Mouse (Mus musculus) left cerebral cortex, adult 2 months (tissue): ENCODE measurements around the gene Tenm4. TPM values are rescaled to one million over a fixed set of nuclear protein-coding genes. Genes with fewer than 3 reads are reported as not detected.

Source experiments
- DNase-seq, 2 experiments: peaks; one replicate each; pipeline ENCODE4 v3.0.0; 2021 to 2022; ENCODE audit warnings: low spot score in 2 of 2, mixed read lengths in 1 of 2; ENCODE audit errors: extremely low spot score in 1 of 2
- H3K27ac ChIP-seq: fragments of 200-600 bp; 2 replicates; pipeline ENCODE4 v1.8.1; 2022
- H3K4me3 ChIP-seq: fragments of 200-600 bp; 2 replicates; pipeline ENCODE4 v1.8.1; 2022
- CTCF ChIP-seq: fragments of 200-600 bp; IDR thresholded peaks from 2 replicates; pipeline ENCODE4 v1.8.1; 2022; ENCODE audit warnings: antibody characterized with exemption, mild to moderate bottlenecking, moderate library complexity
- intact Hi-C: fragments of 180-260 bp; cut with DNase I; formaldehyde crosslinking; loops from one replicate; pipeline ENCODE4 v1.15.1; 2025
- total RNA-seq, 2 experiments: library from RNA; stranded (reverse); gene quantifications; 2 replicates each; pipeline ENCODE4 v1.2.3; 2021

Tenm4 gene
- total RNA-seq, 2 experiments from 2014 or later, result 158 to 160 TPM

DNA sequence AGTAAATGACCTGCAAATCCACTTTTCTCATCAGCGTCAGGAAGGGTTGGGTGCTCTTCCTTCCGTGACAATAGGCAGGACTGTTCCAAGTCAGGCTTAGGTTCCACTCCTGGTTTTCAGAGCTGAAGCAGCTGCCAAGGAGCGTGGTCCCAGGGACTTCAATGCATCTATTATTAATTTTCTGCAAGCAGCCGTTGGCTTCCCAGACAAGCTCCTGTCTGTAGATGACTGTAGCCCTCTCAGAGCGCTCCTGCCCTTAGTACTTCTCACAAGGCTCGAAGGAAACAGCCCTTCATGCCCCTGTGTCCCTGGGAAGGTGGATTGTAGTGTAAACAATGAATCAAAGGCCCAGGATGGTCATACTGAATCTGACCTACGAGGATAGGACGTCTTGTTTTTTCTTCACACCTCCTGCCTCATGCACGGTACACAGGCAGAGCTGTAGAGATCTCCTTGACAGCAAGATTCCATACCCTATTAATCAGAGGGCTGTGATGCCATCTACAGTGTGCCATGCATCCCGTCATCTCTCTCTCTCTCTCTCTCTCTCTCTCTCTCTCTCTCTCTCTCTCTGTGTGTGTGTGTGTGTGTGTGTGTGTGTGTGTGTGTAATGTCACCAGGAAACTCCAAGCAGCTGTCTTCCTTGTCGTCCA is 331.4 kb downstream of the Tenm4 start:
- DNase-seq, result no peak
- Histone ChIP-seq H3K27ac (no peak overlapping the region), H3K4me3 (no peak overlapping the region)
- intact Hi-C loops, result no loop called here
- TF ChIP-seq CTCF, result no peak

DNA sequence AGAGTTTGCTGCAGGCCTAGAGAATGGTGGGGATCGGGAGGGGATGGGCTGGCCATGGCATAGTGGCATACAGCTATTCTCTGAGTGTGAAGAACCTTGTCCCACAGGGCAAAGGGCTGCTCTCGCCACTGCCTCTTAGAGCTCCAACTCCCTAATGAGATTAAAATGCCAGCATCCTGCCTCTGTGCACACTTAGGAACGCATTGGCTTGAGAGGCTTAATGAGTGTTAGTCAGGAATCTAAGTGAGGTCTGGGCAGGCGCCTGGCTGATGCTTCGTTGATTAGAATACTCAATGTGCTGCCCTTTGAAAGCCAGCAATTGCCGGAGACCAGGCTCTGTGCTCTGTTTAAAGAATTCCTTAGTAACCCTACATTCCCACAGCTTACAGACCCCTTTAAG is 334.5 kb downstream of the Tenm4 start:
- DNase-seq, result no peak
- intact Hi-C loops, result no loop called here
- TF ChIP-seq CTCF, result no peak
- Histone ChIP-seq H3K27ac (no peak overlapping the region), H3K4me3 (no peak overlapping the region)

DNA sequence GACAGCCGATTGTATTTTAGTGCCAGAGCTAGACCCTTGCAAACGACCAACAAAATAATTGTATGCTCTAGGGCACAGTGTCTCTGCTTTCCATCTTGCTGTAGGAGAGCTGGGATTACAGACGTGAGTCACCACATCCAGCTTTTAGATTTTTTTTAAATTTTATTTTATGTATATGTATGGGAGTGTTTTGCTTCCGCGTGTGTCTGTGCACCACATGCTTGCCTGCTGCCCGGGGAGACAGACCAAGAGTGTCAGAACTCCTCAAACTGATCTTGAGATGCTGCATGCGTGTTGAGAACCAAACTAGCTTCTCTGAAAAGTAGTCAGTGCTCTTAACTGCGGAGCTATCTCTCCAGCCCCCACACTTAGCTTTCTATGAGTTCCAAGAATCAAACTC is 336.0 kb downstream of the Tenm4 start:
- intact Hi-C loops, result no loop called here
- no peak for TF ChIP-seq CTCF
- no peak for DNase-seq
- Histone ChIP-seq H3K27ac (no peak overlapping the region), H3K4me3 (no peak overlapping the region)

DNA sequence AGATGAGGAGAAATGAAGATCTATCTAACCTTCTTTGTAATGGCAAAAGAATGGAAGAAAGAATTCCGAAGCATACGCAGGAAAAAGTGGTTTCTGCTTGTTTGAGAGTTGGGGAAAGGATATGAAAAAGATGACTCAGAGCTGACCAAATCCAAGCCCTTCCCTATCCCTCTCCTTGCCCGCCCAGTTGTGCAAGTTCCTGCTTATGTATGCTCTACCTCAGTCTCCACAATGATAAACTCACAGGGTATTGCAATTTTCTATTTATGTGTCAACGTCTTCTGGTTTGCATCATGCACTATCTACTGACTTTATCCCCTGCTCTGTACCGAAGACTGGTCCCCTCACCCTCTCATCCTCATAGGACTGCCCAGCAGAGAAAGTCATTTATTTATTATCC is 339.4 kb downstream of the Tenm4 start:
- Histone ChIP-seq H3K4me3 (no peak overlapping the region), H3K27ac (no peak overlapping the region)
- DNase-seq, result no peak
- intact Hi-C loops, result no loop called here
- no peak for TF ChIP-seq CTCF

DNA sequence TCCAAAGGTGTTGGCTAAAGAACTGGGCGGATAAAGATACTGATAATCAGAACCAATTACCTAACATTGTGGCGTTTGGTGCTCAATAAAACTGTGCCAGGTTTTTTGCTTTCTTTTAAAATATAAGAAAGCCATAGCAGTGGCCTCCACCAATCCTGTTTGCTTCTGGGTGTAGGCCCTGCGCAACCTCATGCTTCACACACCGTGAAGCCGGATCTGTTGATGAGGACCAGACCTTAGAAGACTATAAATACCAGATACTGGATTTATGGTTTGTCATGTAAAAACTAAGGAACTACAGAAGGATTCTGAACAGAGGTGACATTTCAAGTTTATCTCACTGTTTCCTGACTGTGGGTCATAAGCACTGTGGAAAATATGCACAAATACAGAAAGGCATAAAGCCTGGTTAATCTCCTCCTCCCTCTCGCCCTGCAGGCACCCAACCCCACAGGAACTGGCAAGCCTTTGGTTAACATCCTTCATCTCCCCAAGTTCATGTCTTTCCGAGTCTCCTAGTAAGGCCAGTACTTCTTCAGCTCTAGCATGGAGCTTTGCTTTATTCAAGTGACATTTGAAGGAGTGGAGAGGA is 340.1 kb downstream of the Tenm4 start:
- TF ChIP-seq CTCF, result no peak
- intact Hi-C loops, result no loop called here
- Histone ChIP-seq H3K27ac (no peak overlapping the region), H3K4me3 (no peak overlapping the region)
- no peak for DNase-seq

DNA sequence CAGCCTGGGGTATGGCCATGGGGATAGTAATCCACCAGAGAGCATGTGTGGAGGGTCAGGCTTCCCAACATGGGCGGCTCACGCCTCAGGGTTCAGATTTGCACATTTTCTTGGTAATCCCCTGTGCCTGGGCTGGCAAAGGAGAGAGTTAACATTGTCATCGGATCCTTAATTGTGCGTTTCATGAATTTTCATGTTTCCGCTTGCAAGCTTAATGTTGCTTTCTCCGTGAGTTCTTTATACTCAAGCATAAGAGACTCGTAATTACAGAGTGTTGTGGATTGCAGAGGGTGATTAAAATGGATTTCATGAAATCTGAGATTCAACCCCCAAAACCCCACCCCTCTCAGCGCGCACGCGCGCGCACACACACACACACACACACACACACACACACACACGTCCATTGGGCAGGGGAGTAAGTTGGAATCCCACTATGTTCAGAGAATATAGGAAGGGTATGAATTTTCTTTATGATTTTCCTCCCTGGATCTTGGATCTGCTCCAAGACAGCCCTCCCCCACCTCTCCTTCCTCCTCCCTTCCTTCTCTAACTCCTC is 341.0 kb downstream of the Tenm4 start:
- H3K27ac ChIP-seq, result no peak overlapping the region
- no peak for DNase-seq
- no peak overlapping the region for H3K4me3 ChIP-seq
- no peak for TF ChIP-seq CTCF
- intact Hi-C loops, result no loop called here

DNA sequence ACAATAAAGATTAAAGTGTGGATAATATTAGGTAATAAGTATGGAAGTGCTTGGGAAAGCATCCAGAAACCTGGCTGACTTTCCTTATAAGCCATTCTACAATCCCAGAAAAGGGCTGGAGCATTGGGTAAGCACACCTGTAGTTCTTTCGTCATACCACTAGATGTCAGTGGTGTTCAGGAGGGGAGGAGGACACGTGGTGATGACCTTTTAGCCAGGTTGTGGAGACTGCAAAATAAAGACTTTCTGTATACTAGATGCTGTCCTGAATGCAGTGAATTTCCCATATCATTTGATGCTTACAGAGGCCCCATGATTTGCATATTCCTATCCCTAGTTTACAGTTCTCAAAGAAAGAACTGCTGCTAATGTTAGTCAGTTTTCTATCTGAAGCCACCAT is 348.2 kb downstream of the Tenm4 start:
- intact Hi-C loops, result loop anchor here (1.0 kb wide), 1 partner anchor 396 kb away; no protein-coding TSS in a partner anchor
- TF ChIP-seq CTCF, result peak; percentile 88
- H3K27ac ChIP-seq, result no peak overlapping the region; the same call in 1 of the 2 replicates
- DNase-seq, result no peak
- no peak overlapping the region for H3K4me3 ChIP-seq

DNA sequence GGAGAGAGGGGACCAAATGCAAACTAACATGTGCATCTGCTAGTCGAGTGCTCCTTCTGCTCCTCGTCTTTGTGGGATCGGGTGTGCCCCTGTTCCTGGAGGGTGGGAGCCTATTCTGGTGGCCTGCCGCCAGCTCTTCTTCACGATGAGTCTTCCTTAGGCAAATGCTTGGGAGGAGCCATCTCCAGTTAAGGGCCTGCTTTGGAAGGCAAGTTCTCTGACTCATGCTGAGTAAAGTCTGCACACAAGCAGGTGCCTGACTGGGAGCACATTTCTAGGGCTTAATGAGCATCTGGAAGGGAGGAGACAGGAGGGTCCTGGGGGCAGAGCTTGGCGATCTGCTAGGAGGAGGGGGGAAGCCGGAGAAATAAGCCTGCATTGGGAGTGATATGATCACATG is 350.9 kb downstream of the Tenm4 start:
- intact Hi-C loops, result loop anchor here (5.0 kb wide), 3 partner anchors 50 to 315 kb away; no protein-coding TSS in a partner anchor
- peak overlapping the region; percentile 62; the same call in 1 of the 2 replicates for H3K27ac ChIP-seq
- TF ChIP-seq CTCF, result no peak
- DNase-seq, result peak; percentile 43 to 50
- no peak overlapping the region for H3K4me3 ChIP-seq

DNA sequence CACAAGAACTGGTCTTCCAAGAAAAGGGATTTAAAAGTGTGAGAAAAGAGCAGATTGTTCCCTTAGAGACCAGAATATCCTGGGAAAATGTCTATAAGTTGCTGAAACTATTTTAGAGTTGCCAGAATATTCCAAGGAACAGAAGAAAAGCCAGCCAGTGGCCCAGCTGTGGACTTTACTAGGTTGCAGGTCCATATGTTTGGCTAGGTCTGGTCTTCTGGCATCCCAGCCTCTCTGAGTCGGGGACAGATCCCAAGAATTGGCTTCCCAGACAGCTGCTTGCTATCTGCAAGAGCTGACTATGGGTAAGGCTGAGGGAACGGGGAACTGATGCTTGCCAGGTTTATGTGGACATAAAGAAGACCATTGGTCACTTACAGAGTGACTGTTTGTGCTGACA is 352.6 kb downstream of the Tenm4 start:
- intact Hi-C loops, result loop anchor here (1.0 to 5.0 kb wide), 4 partner anchors 51 to 314 kb away; no protein-coding TSS in a partner anchor
- TF ChIP-seq CTCF, result no peak
- no peak for DNase-seq
- Histone ChIP-seq H3K27ac (peak overlapping the region; percentile 62), H3K4me3 (no peak overlapping the region)

DNA sequence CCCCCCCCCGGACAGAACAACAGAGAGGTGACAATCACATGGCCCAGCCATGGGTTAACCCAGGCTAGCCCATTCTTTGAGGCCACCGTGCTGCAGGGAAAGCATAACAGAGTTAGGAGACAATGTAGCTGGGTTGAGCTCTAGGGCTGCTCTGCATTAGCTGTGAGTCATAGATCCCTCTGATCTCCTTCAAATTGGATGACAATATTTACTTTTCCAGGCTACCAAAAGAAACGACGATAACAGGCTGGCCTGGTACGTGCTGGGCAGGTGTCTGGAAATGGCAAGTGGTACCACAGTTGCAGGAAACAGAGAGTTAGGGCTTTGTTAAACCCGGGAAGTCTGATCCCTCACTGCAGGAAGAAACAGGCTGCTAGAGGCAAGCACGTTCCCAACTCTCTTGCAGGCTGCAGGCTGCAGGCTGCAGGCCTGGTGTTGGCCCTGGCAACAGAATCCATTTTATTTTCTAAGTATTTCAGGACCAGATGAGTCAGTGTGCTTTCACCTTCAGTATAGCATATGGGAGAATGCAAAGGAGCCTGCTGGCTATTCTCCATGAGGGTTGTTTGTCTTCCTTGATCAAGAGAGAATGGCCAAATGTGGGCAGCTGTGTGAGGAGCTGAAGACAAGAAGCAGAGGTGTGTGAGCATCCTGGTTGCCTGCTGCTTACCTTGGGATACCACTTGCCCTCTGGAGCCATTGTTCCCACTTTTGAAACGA is 353.6 kb downstream of the Tenm4 start:
- no peak for TF ChIP-seq CTCF
- Histone ChIP-seq H3K27ac (peak overlapping the region; percentile 62), H3K4me3 (no peak overlapping the region)
- no peak for DNase-seq
- intact Hi-C loops, result loop anchor here (5.0 kb wide), 3 partner anchors 52 to 313 kb away; no protein-coding TSS in a partner anchor

DNA sequence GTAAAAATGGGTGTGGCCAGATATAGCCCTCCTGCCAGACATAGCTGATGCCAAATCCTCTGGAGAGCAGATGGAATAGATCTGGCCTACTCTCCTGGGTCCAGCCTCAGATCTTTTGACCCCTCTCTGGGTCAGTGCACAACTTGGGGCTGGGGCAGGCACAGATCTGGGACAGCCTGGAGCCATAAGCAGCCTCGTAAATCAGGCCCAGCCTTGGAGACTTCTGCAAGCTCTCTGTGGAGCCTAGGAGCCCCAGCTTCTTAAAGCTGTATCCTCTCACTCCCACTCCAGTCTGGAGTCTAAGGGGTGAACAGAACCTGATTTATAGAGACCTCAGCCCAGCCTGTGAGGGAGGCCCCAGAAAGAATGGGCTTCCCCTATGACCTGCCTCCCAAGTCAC is 354.3 kb downstream of the Tenm4 start:
- TF ChIP-seq CTCF, result no peak
- Histone ChIP-seq H3K4me3 (no peak overlapping the region), H3K27ac (peak overlapping the region; percentile 62)
- intact Hi-C loops, result no loop called here
- DNase-seq, result no peak
